Mouse (Mus musculus): ENCODE measurements at regions not wholly inside any gene's neighbourhood (a gene's known extent, or its start where the extent isn't known, plus 50 kb on each side); places are given as distances from the start of the nearest gene placed in this dataset.

DNA sequence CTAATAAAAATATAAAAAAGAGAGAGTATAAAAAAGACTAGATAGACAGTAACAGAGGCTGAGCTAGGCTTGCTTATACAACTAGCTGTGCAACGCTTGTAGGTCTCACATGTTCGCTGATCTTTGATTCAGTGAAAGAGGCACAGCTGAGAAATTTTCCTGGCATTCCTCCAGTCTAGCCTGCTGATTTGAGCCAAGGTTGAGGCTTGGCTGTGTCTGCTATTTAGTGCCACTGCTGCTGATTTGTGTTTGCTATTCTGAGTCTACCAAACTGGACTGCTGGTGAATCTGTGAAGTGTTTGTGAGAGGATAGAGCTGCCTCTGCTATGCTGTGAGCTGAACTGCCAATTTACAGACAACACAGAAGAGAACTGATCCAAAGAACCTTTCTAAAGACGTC lies 956.7 kb upstream of the Acvr2a start:
- TF ChIP-seq CTCF (IDR thresholded peaks at IDR 0.05; ENCODE audit: low read depth) (no peak), EP300 (optimal IDR thresholded peaks at IDR 0.05) (no peak)

Measured in stomach, postnatal 0 days (tissue).